Mouse (Mus musculus) MEL (cell line): ENCODE results near the gene Tbxa2r.

Experiments used
- CHD2 ChIP-seq: IDR thresholded peaks from 2 replicates; pipeline ENCODE4 v1.6.1; 2011; ENCODE audit warnings: low read length, improper control_type of control experiment
- CTCF ChIP-seq, 3 experiments: IDR thresholded peaks in 2 of 3; conservative IDR thresholded peaks in 1 of 3; 2 replicates each; pipeline ENCODE4 v1.5.1; 2011 to 2012; ENCODE audit warnings: low read length in 3 of 3, low read depth in 2 of 3, mild to moderate bottlenecking in 2 of 3, improper control_type of control experiment in 1 of 3, inconsistent platforms in 1 of 3, mixed read lengths in 1 of 3, moderate library complexity in 1 of 3; ENCODE audit not compliant: control insufficient read depth in 1 of 3, insufficient read depth in 1 of 3, poor library complexity in 1 of 3, severe bottlenecking in 1 of 3
- KAT2A ChIP-seq: conservative IDR thresholded peaks from 2 replicates; pipeline ENCODE4 v1.6.1; 2012; ENCODE audit warnings: low read depth, low read length, improper control_type of control experiment, inconsistent platforms
- MAFK ChIP-seq: IDR thresholded peaks from 2 replicates; pipeline ENCODE4 v1.6.1; 2011; ENCODE audit warnings: low read depth, mild to moderate bottlenecking, low read length, improper control_type of control experiment, borderline replicate concordance
- MAZ ChIP-seq: IDR thresholded peaks from 2 replicates; pipeline ENCODE4 v1.6.1; 2012; ENCODE audit warnings: low read depth, mild to moderate bottlenecking, inconsistent platforms, low read length, improper control_type of control experiment
- MEF2A ChIP-seq: IDR thresholded peaks from 2 replicates; pipeline ENCODE4 v1.6.1; 2014; ENCODE audit warnings: low read depth, mild to moderate bottlenecking, inconsistent platforms, low read length, improper control_type of control experiment; ENCODE audit not compliant: poor library complexity, insufficient replicate concordance, severe bottlenecking; ENCODE audit errors: extremely low read depth
- MXI1 ChIP-seq: IDR thresholded peaks from 2 replicates; pipeline ENCODE4 v1.6.1; 2011; ENCODE audit warnings: mild to moderate bottlenecking, low read depth, low read length, improper control_type of control experiment
- MYC ChIP-seq: IDR thresholded peaks from 2 replicates; pipeline ENCODE4 v1.6.1; 2011; ENCODE audit warnings: low read depth, mild to moderate bottlenecking, low read length, improper control_type of control experiment, moderate library complexity
- POLR2A ChIP-seq, 2 experiments: IDR thresholded peaks; 2 replicates each; pipeline ENCODE4 v1.6.1; 2011 to 2012; ENCODE audit warnings: low read length in 2 of 2, mild to moderate bottlenecking in 2 of 2, control low read depth in 1 of 2, improper control_type of control experiment in 1 of 2, low read depth in 1 of 2, moderate library complexity in 1 of 2; ENCODE audit not compliant: control insufficient read depth in 1 of 2, insufficient read depth in 1 of 2, poor library complexity in 1 of 2
- POLR2AphosphoS2 ChIP-seq: IDR thresholded peaks from 2 replicates; pipeline ENCODE4 v1.6.1; 2011; ENCODE audit warnings: low read length, improper control_type of control experiment
- TCF12 ChIP-seq: IDR thresholded peaks from 2 replicates; pipeline ENCODE4 v1.6.1; 2014; ENCODE audit warnings: low read depth, mild to moderate bottlenecking, inconsistent platforms, low read length, improper control_type of control experiment, moderate library complexity
- USF1 ChIP-seq: IDR thresholded peaks from 2 replicates; pipeline ENCODE4 v1.6.1; 2014; ENCODE audit warnings: low read depth, mild to moderate bottlenecking, inconsistent platforms, low read length, improper control_type of control experiment, moderate library complexity
- USF2 ChIP-seq, 2 experiments: IDR thresholded peaks; 2 replicates each; pipeline ENCODE4 v1.6.1; 2011 to 2012; ENCODE audit warnings: improper control_type of control experiment in 2 of 2, low read length in 2 of 2, borderline replicate concordance in 1 of 2, inconsistent platforms in 1 of 2, low read depth in 1 of 2, mild to moderate bottlenecking in 1 of 2; ENCODE audit not compliant: insufficient read depth in 1 of 2
- ZC3H11A ChIP-seq: IDR thresholded peaks from 2 replicates; pipeline ENCODE4 v1.6.1; 2012; ENCODE audit warnings: low read depth, mild to moderate bottlenecking, inconsistent platforms, low read length, improper control_type of control experiment

DNA sequence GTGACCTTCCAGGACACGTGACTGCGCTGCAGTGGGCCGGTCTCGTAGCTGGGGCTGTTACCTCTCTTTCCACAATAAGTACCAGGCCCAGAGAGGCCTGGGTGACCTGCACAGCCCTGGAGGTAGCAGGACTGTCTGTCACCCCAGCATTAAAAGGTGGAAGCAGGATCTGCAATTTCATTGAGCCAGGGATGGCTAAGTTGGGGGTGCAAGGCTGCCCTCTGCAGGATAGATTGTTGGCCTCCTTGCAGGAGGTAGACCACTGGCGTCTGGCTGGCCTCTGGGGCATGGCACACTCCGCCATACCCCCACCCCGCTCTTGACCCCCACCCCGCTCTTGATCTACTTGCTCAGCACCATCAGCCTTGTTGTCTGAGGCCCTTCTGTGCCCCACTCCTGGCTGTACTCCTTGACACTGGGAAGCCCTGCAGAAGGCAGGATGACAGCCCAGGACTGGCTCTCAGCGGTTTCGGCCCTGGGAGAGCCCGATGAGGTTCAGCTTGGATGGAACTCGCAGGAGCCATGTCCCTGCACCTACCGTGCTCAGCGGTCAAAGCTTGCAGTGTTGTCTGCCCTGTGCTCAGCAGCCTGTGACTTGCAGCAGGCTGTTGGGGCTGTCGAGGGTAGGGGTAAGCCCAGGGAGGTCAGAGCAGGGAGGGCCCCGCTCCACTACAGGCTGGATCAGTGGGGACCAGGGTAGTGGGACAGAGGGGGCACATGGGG is 12.0 kb upstream of the Tbxa2r start:
- TF ChIP-seq CTCF (IDR thresholded peaks at IDR 0.05 in 2 of 3, conservative IDR thresholded peaks at IDR 0.05 in 1 of 3; ENCODE audit: control insufficient read depth in 1 of 3, insufficient read depth in 1 of 3, low read depth in 2 of 3, low read length in 3 of 3, poor library complexity in 1 of 3, severe bottlenecking in 1 of 3) (peak in 2 of 3 experiments; percentile 48 to 59; a peak in 4 of 6 replicates), MAZ (no peak), POLR2A (IDR thresholded peaks at IDR 0.05; ENCODE audit: control insufficient read depth in 1 of 2, insufficient read depth in 1 of 2, low read depth in 1 of 2, low read length in 2 of 2, poor library complexity in 1 of 2) (no peak), TCF12 (no peak), USF1 (no peak), POLR2AphosphoS2 (no peak), KAT2A (no peak), MAFK (no peak), CHD2 (no peak), ZC3H11A (no peak), MXI1 (no peak), USF2 (IDR thresholded peaks at IDR 0.05; ENCODE audit: borderline replicate concordance in 1 of 2, insufficient read depth in 1 of 2, low read depth in 1 of 2, low read length in 2 of 2) (no peak), MEF2A (no peak), MYC (no peak)
